Mouse (Mus musculus) neural tube, embryonic 11.5 days (tissue): ENCODE data around the gene March6. TPM values are rescaled to one million over a fixed set of nuclear protein-coding genes. Genes with fewer than 3 reads are reported as not detected.

Source experiments
- ATAC-seq: fragments of 200-750 bp; cut with Nextera tagmentation; 2 replicates; pipeline ENCODE4 v1.8.0; 2017; ENCODE audit warnings: moderate number of reproducible peaks, mild to moderate bottlenecking, moderate TSS enrichment, moderate library complexity; ENCODE audit not compliant: insufficient read depth, low FRiP score, low TSS enrichment
- DNase-seq: peaks from one replicate; pipeline ENCODE4 v3.0.0-alpha.2; 2015; ENCODE audit warnings: low spot score
- H3K27ac ChIP-seq: fragments of 300-500 bp; sonication (generic); 2 replicates; pipeline ENCODE4 v1.5.1; 2014; ENCODE audit warnings: low read depth, mild to moderate bottlenecking, low read length
- H3K27me3 ChIP-seq: fragments of 300-500 bp; sonication (generic); 2 replicates; pipeline ENCODE4 v1.6.1; 2014; ENCODE audit warnings: mild to moderate bottlenecking, low read length, mixed read lengths; ENCODE audit not compliant: control insufficient read depth, insufficient read depth
- H3K36me3 ChIP-seq: fragments of 300-500 bp; sonication (generic); 2 replicates; pipeline ENCODE4 v1.6.1; 2014; ENCODE audit warnings: mild to moderate bottlenecking, low read length, moderate library complexity, mixed read lengths; ENCODE audit not compliant: control insufficient read depth, insufficient read depth
- H3K4me1 ChIP-seq: fragments of 300-500 bp; sonication (generic); 2 replicates; pipeline ENCODE4 v1.6.1; 2014; ENCODE audit warnings: low read length, mixed read lengths; ENCODE audit not compliant: control insufficient read depth, insufficient read depth
- H3K4me2 ChIP-seq: fragments of 300-500 bp; sonication (generic); 2 replicates; pipeline ENCODE4 v1.6.1; 2014; ENCODE audit warnings: low read depth, mild to moderate bottlenecking, moderate library complexity
- H3K4me3 ChIP-seq: fragments of 300-500 bp; sonication (generic); 2 replicates; pipeline ENCODE4 v1.5.1; 2014; ENCODE audit warnings: low read depth, low read length
- H3K9ac ChIP-seq: fragments of 300-500 bp; sonication (generic); 2 replicates; pipeline ENCODE4 v1.6.1; 2014; ENCODE audit warnings: mild to moderate bottlenecking, low read length
- H3K9me3 ChIP-seq: fragments of 300-500 bp; sonication (generic); 2 replicates; pipeline ENCODE4 v1.6.1; 2016; ENCODE audit warnings: low read length; ENCODE audit not compliant: control insufficient read depth
- WGBS: fragments of 180-500 bp; shearing (Covaris S2); extraction: QIAGEN DNeasy Blood & Tissue Kit; methylation state at CpG from one replicate; pipeline ENCODE4 v1.1.7; 2014; 5-methylcytosine and 5-hydroxymethylcytosine counted together
- polyA plus RNA-seq: library from polyadenylated mRNA; unstranded; fragments of >200 nt; fragmentation: Nextera tagmentation; extraction: Ambion mirVana; gene quantifications from 2 replicates; pipeline ENCODE4 v1.2.1, GENCODE M21; 2014

The March6 gene
- polyA plus RNA-seq, 1 experiment from 2014 or later = 53.8 TPM

GRCm38 (mm10) chr15:31441996-31442395 is 88.9 kb downstream of the March6 start:
- Histone ChIP-seq H3K4me2 (no peak overlapping the region), H3K27me3 (no peaks in the 10 kb centered on the region), H3K36me3 (no peaks in the 10 kb centered on the region), H3K9ac (no peak overlapping the region), H3K27ac (no peak overlapping the region), H3K4me1 (no peaks in the 10 kb centered on the region), H3K9me3 (no peaks in the 10 kb centered on the region), H3K4me3 (no peak overlapping the region)
- DNase-seq = no peak
- 89% methylated on average over 6 of the region's 6 CpGs for WGBS
- ATAC-seq = no peak

GRCm38 (mm10) chr15:31436811-31437210 is 94.0 kb downstream of the March6 start:
- Histone ChIP-seq H3K4me1 (no peaks in the 10 kb centered on the region), H3K36me3 (no peaks in the 10 kb centered on the region), H3K9ac (no peak overlapping the region), H3K9me3 (no peaks in the 10 kb centered on the region), H3K4me2 (no peak overlapping the region), H3K27ac (no peak overlapping the region), H3K27me3 (no peaks in the 10 kb centered on the region), H3K4me3 (no peak overlapping the region)
- ATAC-seq = no peak
- DNase-seq = no peak
- 82% methylated on average over 2 of the region's 2 CpGs for WGBS

- 46% methylated on average over 1 of the region's 1 CpGs for WGBS
- Histone ChIP-seq H3K4me3 (no peak overlapping the region), H3K27me3 (no peaks in the 10 kb centered on the region), H3K36me3 (no peaks in the 10 kb centered on the region), H3K9me3 (no peaks in the 10 kb centered on the region), H3K4me1 (no peaks in the 10 kb centered on the region), H3K4me2 (no peak overlapping the region), H3K27ac (no peak overlapping the region), H3K9ac (no peak overlapping the region)
- ATAC-seq = no peak
- no peak for DNase-seq
Observed at GRCm38 (mm10) chr15:31436083-31436482, 94.8 kb downstream of the March6 start.

- H3K9me3 ChIP-seq = no peaks in the 10 kb centered on the region
- no peaks in the 10 kb centered on the region for H3K27me3 ChIP-seq
- DNase-seq (no peak), ATAC-seq (no peak)
- no peak overlapping the region for H3K27ac ChIP-seq
- no peaks in the 10 kb centered on the region for H3K36me3 ChIP-seq
- 85% methylated on average over 7 of the region's 7 CpGs for WGBS
- no peak overlapping the region for H3K4me2 ChIP-seq
- H3K4me1 ChIP-seq = no peaks in the 10 kb centered on the region
- no peak overlapping the region for H3K9ac ChIP-seq
- no peak overlapping the region for H3K4me3 ChIP-seq
Observed at GRCm38 (mm10) chr15:31433768-31434167, 97.1 kb downstream of the March6 start.

- Histone ChIP-seq H3K9ac (no peak overlapping the region), H3K27ac (no peak overlapping the region), H3K36me3 (no peaks in the 10 kb centered on the region), H3K4me1 (no peaks in the 10 kb centered on the region), H3K4me2 (no peak overlapping the region), H3K4me3 (no peak overlapping the region), H3K27me3 (no peaks in the 10 kb centered on the region), H3K9me3 (no peaks in the 10 kb centered on the region)
- no peak for ATAC-seq
- WGBS = 89% methylated on average over 8 of the region's 8 CpGs
- no peak for DNase-seq
Observed at GRCm38 (mm10) chr15:31431847-31432246, 99.0 kb downstream of the March6 start.

GRCm38 (mm10) chr15:31430014-31430413 is 100.8 kb downstream of the March6 start:
- H3K9me3 ChIP-seq = no peaks in the 10 kb centered on the region
- H3K27me3 ChIP-seq = no peaks in the 10 kb centered on the region
- H3K9ac ChIP-seq = no peak overlapping the region
- ATAC-seq = no peak
- no peak overlapping the region for H3K4me3 ChIP-seq
- no peak overlapping the region for H3K27ac ChIP-seq
- H3K36me3 ChIP-seq = no peaks in the 10 kb centered on the region
- H3K4me2 ChIP-seq = no peak overlapping the region
- no peak for DNase-seq
- WGBS = 87% methylated on average over 2 of the region's 2 CpGs
- peaks cover 7% of the 10 kb centered on the region for H3K4me1 ChIP-seq

GRCm38 (mm10) chr15:31429429-31429828 is 101.4 kb downstream of the March6 start:
- ATAC-seq = no peak
- Histone ChIP-seq H3K27me3 (no peaks in the 10 kb centered on the region), H3K9me3 (no peaks in the 10 kb centered on the region), H3K4me2 (no peak overlapping the region), H3K27ac (no peak overlapping the region), H3K4me1 (peaks cover 7% of the 10 kb centered on the region), H3K36me3 (no peaks in the 10 kb centered on the region), H3K4me3 (no peak overlapping the region), H3K9ac (no peak overlapping the region)
- DNase-seq = no peak
- 77% methylated on average over 7 of the region's 7 CpGs for WGBS

- Histone ChIP-seq H3K27me3 (no peaks in the 10 kb centered on the region), H3K36me3 (no peaks in the 10 kb centered on the region), H3K4me2 (no peak overlapping the region), H3K9ac (no peak overlapping the region), H3K27ac (no peak overlapping the region), H3K4me3 (no peak overlapping the region), H3K9me3 (no peaks in the 10 kb centered on the region), H3K4me1 (peaks cover 7% of the 10 kb centered on the region)
- 69% methylated on average over 12 of the region's 12 CpGs for WGBS
- no peak for ATAC-seq
- DNase-seq = no peak
Observed at GRCm38 (mm10) chr15:31428571-31428970, 102.3 kb downstream of the March6 start.

- peaks cover 7% of the 10 kb centered on the region for H3K4me1 ChIP-seq
- 66% methylated on average over 3 of the region's 3 CpGs for WGBS
- no peaks in the 10 kb centered on the region for H3K9me3 ChIP-seq
- DNase-seq (no peak), ATAC-seq (no peak)
- no peak overlapping the region for H3K9ac ChIP-seq
- no peaks in the 10 kb centered on the region for H3K27me3 ChIP-seq
- H3K27ac ChIP-seq = no peak overlapping the region
- H3K4me2 ChIP-seq = no peak overlapping the region
- no peak overlapping the region for H3K4me3 ChIP-seq
- no peaks in the 10 kb centered on the region for H3K36me3 ChIP-seq
Observed at GRCm38 (mm10) chr15:31427390-31427789, 103.5 kb downstream of the March6 start.
